Mouse (Mus musculus): ENCODE results near the gene B4galnt3. TPM values are rescaled to one million over a fixed set of nuclear protein-coding genes. Genes with fewer than 3 reads are reported as not detected.

Gene B4galnt3
- polyA plus RNA-seq, 1 experiment from 2014 or later: 0.36 TPM

GRCm38 (mm10) chr6:120187587-120188176 lies 106.7 kb downstream of the B4galnt3 start:
- H3K9me3 ChIP-seq (ENCODE audit: control insufficient read depth, low read length): no peaks in the 10 kb centered on the region
- 0 out of 2 replicates have a peak overlapping the region, but pooled peaks have one; percentile 7 for H3K4me3 ChIP-seq (ENCODE audit: low read length)
- no peaks in the 10 kb centered on the region for H3K27me3 ChIP-seq (ENCODE audit: control insufficient read depth, insufficient read depth, low read depth, low read length)
- H3K36me3 ChIP-seq (ENCODE audit: control insufficient read depth, insufficient read depth, low read length): no peaks in the 10 kb centered on the region
- H3K9ac ChIP-seq (ENCODE audit: low read length): peak overlapping the region; percentile 39; the same call in 1 of the 2 replicates
- H3K4me2 ChIP-seq (ENCODE audit: low read depth, low read length): peak overlapping the region; percentile 35
- peak overlapping the region; percentile 44 for H3K27ac ChIP-seq (ENCODE audit: low read length)
- peak; percentile 35; the same call in 1 of the 2 replicates for ATAC-seq (ENCODE audit: low read depth)
- H3K4me1 ChIP-seq (replicated peaks; ENCODE audit: control insufficient read depth, insufficient read depth, low read length): peaks cover 30% of the 10 kb centered on the region
- 20% methylated on average over 18 of the region's 18 CpGs for WGBS

GRCm38 (mm10) chr6:120186594-120186993 lies 107.8 kb downstream of the B4galnt3 start:
- H3K4me3 ChIP-seq (ENCODE audit: low read length): no peak overlapping the region
- WGBS: 29% methylated on average over 3 of the region's 3 CpGs
- H3K9ac ChIP-seq (ENCODE audit: low read length): no peak overlapping the region
- H3K9me3 ChIP-seq (ENCODE audit: control insufficient read depth, low read length): no peaks in the 10 kb centered on the region
- H3K27ac ChIP-seq (ENCODE audit: low read length): no peak overlapping the region
- no peak overlapping the region for H3K4me2 ChIP-seq (ENCODE audit: low read depth, low read length)
- no peak for ATAC-seq (ENCODE audit: low read depth)
- H3K36me3 ChIP-seq (ENCODE audit: control insufficient read depth, insufficient read depth, low read length): no peaks in the 10 kb centered on the region
- peaks cover 22% of the 10 kb centered on the region for H3K4me1 ChIP-seq (replicated peaks; ENCODE audit: control insufficient read depth, insufficient read depth, low read length)
- no peaks in the 10 kb centered on the region for H3K27me3 ChIP-seq (ENCODE audit: control insufficient read depth, insufficient read depth, low read depth, low read length)

GRCm38 (mm10) chr6:120185756-120186155 lies 108.6 kb downstream of the B4galnt3 start:
- 56% methylated on average over 7 of the region's 7 CpGs for WGBS
- H3K36me3 ChIP-seq (ENCODE audit: control insufficient read depth, insufficient read depth, low read length): no peaks in the 10 kb centered on the region
- no peak overlapping the region for H3K4me2 ChIP-seq (ENCODE audit: low read depth, low read length)
- no peak overlapping the region for H3K4me3 ChIP-seq (ENCODE audit: low read length)
- no peaks in the 10 kb centered on the region for H3K27me3 ChIP-seq (ENCODE audit: control insufficient read depth, insufficient read depth, low read depth, low read length)
- no peak overlapping the region for H3K9ac ChIP-seq (ENCODE audit: low read length)
- H3K27ac ChIP-seq (ENCODE audit: low read length): no peak overlapping the region
- H3K4me1 ChIP-seq (replicated peaks; ENCODE audit: control insufficient read depth, insufficient read depth, low read length): peaks cover 22% of the 10 kb centered on the region
- no peak for ATAC-seq (ENCODE audit: low read depth)
- H3K9me3 ChIP-seq (ENCODE audit: control insufficient read depth, low read length): no peaks in the 10 kb centered on the region

- no peaks in the 10 kb centered on the region for H3K9me3 ChIP-seq (ENCODE audit: control insufficient read depth, low read length)
- H3K4me3 ChIP-seq (ENCODE audit: low read length): no peak overlapping the region
- H3K9ac ChIP-seq (ENCODE audit: low read length): no peak overlapping the region
- no peak for ATAC-seq (ENCODE audit: low read depth)
- no peak overlapping the region for H3K27ac ChIP-seq (ENCODE audit: low read length)
- H3K4me2 ChIP-seq (ENCODE audit: low read depth, low read length): no peak overlapping the region
- WGBS: 88% methylated on average over 12 of the region's 12 CpGs
- H3K36me3 ChIP-seq (ENCODE audit: control insufficient read depth, insufficient read depth, low read length): no peaks in the 10 kb centered on the region
- peaks cover 22% of the 10 kb centered on the region for H3K4me1 ChIP-seq (replicated peaks; ENCODE audit: control insufficient read depth, insufficient read depth, low read length)
- no peaks in the 10 kb centered on the region for H3K27me3 ChIP-seq (ENCODE audit: control insufficient read depth, insufficient read depth, low read depth, low read length)
Observed at GRCm38 (mm10) chr6:120185012-120185730, 109.2 kb downstream of the B4galnt3 start.

GRCm38 (mm10) chr6:120183771-120184170 lies 110.6 kb downstream of the B4galnt3 start:
- H3K27ac ChIP-seq (ENCODE audit: low read length): no peak overlapping the region
- ATAC-seq (ENCODE audit: low read depth): no peak
- peaks cover 22% of the 10 kb centered on the region for H3K4me1 ChIP-seq (replicated peaks; ENCODE audit: control insufficient read depth, insufficient read depth, low read length)
- no peak overlapping the region for H3K4me3 ChIP-seq (ENCODE audit: low read length)
- H3K9me3 ChIP-seq (ENCODE audit: control insufficient read depth, low read length): no peaks in the 10 kb centered on the region
- no peaks in the 10 kb centered on the region for H3K36me3 ChIP-seq (ENCODE audit: control insufficient read depth, insufficient read depth, low read length)
- no peak overlapping the region for H3K4me2 ChIP-seq (ENCODE audit: low read depth, low read length)
- H3K27me3 ChIP-seq (ENCODE audit: control insufficient read depth, insufficient read depth, low read depth, low read length): no peaks in the 10 kb centered on the region
- WGBS: 78% methylated on average over 4 of the region's 4 CpGs
- H3K9ac ChIP-seq (ENCODE audit: low read length): no peak overlapping the region

GRCm38 (mm10) chr6:120182160-120182559 lies 112.2 kb downstream of the B4galnt3 start:
- no peaks in the 10 kb centered on the region for H3K27me3 ChIP-seq (ENCODE audit: control insufficient read depth, insufficient read depth, low read depth, low read length)
- no peak overlapping the region for H3K27ac ChIP-seq (ENCODE audit: low read length)
- H3K36me3 ChIP-seq (ENCODE audit: control insufficient read depth, insufficient read depth, low read length): no peaks in the 10 kb centered on the region
- H3K9ac ChIP-seq (ENCODE audit: low read length): no peak overlapping the region
- 81% methylated on average over 5 of the region's 5 CpGs for WGBS
- no peak overlapping the region for H3K4me3 ChIP-seq (ENCODE audit: low read length)
- no peaks in the 10 kb centered on the region for H3K9me3 ChIP-seq (ENCODE audit: control insufficient read depth, low read length)
- ATAC-seq (ENCODE audit: low read depth): no peak
- peaks cover 8% of the 10 kb centered on the region for H3K4me1 ChIP-seq (replicated peaks; ENCODE audit: control insufficient read depth, insufficient read depth, low read length)
- H3K4me2 ChIP-seq (ENCODE audit: low read depth, low read length): no peak overlapping the region

GRCm38 (mm10) chr6:120180492-120180891 lies 113.9 kb downstream of the B4galnt3 start:
- Histone ChIP-seq H3K4me1 (replicated peaks; ENCODE audit: control insufficient read depth, insufficient read depth, low read length) (no peaks in the 10 kb centered on the region), H3K36me3 (ENCODE audit: control insufficient read depth, insufficient read depth, low read length) (no peaks in the 10 kb centered on the region), H3K9me3 (ENCODE audit: control insufficient read depth, low read length) (no peaks in the 10 kb centered on the region), H3K4me3 (ENCODE audit: low read length) (no peak overlapping the region), H3K27ac (ENCODE audit: low read length) (no peak overlapping the region), H3K9ac (ENCODE audit: low read length) (no peak overlapping the region), H3K4me2 (ENCODE audit: low read depth, low read length) (no peak overlapping the region), H3K27me3 (ENCODE audit: control insufficient read depth, insufficient read depth, low read depth, low read length) (no peaks in the 10 kb centered on the region)
- ATAC-seq (ENCODE audit: low read depth): peak; percentile 29; the same call in 1 of the 2 replicates
- 69% methylated on average over 4 of the region's 4 CpGs for WGBS

- H3K4me1 ChIP-seq (replicated peaks; ENCODE audit: control insufficient read depth, insufficient read depth, low read length): 0 out of 2 replicates have a peak, but pooled peaks cover under 1% of the 10 kb centered on the region
- WGBS: 70% methylated on average over 8 of the region's 8 CpGs
- H3K36me3 ChIP-seq (ENCODE audit: control insufficient read depth, insufficient read depth, low read length): no peaks in the 10 kb centered on the region
- H3K27ac ChIP-seq (ENCODE audit: low read length): no peak overlapping the region
- H3K9me3 ChIP-seq (ENCODE audit: control insufficient read depth, low read length): no peaks in the 10 kb centered on the region
- no peaks in the 10 kb centered on the region for H3K27me3 ChIP-seq (ENCODE audit: control insufficient read depth, insufficient read depth, low read depth, low read length)
- no peak for ATAC-seq (ENCODE audit: low read depth)
- no peak overlapping the region for H3K9ac ChIP-seq (ENCODE audit: low read length)
- no peak overlapping the region for H3K4me2 ChIP-seq (ENCODE audit: low read depth, low read length)
- no peak overlapping the region for H3K4me3 ChIP-seq (ENCODE audit: low read length)
Observed at GRCm38 (mm10) chr6:120179756-120180206, 114.6 kb downstream of the B4galnt3 start.

GRCm38 (mm10) chr6:120179044-120179755 lies 115.2 kb downstream of the B4galnt3 start:
- Histone ChIP-seq H3K4me3 (ENCODE audit: low read length) (no peak overlapping the region), H3K9me3 (ENCODE audit: control insufficient read depth, low read length) (no peaks in the 10 kb centered on the region), H3K27ac (ENCODE audit: low read length) (no peak overlapping the region), H3K9ac (ENCODE audit: low read length) (no peak overlapping the region), H3K27me3 (ENCODE audit: control insufficient read depth, insufficient read depth, low read depth, low read length) (no peaks in the 10 kb centered on the region), H3K36me3 (ENCODE audit: control insufficient read depth, insufficient read depth, low read length) (no peaks in the 10 kb centered on the region), H3K4me1 (replicated peaks; ENCODE audit: control insufficient read depth, insufficient read depth, low read length) (peaks cover 4% of the 10 kb centered on the region; the same call in 1 of the 2 replicates), H3K4me2 (ENCODE audit: low read depth, low read length) (no peak overlapping the region)
- ATAC-seq (ENCODE audit: low read depth): no peak
- WGBS: 81% methylated on average over 6 of the region's 6 CpGs

Data from lung, embryonic 16.5 days (tissue).